Mouse (Mus musculus) heart, postnatal 0 days (tissue): Measurements from ENCODE around the gene Kdm6b. TPM values are rescaled to one million over a fixed set of nuclear protein-coding genes. Genes with fewer than 3 reads are reported as not detected.

ENCODE experiments used
- ATAC-seq: fragments of 200-750 bp; cut with Nextera tagmentation; 2 replicates; pipeline ENCODE4 v1.8.0; 2017; ENCODE audit warnings: low read depth, moderate number of reproducible peaks, moderate library complexity; ENCODE audit not compliant: insufficient read depth
- DNase-seq: peaks from one replicate; pipeline ENCODE4 v3.0.0-alpha.2; 2016; ENCODE audit warnings: low spot score
- H3K27ac ChIP-seq: fragments of 300-500 bp; sonication (generic); 2 replicates; pipeline ENCODE4 v1.5.1; 2014; ENCODE audit warnings: low read depth, mild to moderate bottlenecking
- H3K27me3 ChIP-seq: fragments of 300-500 bp; sonication (generic); 2 replicates; pipeline ENCODE4 v1.6.1; 2014; ENCODE audit warnings: low read length, mixed read lengths; ENCODE audit not compliant: control insufficient read depth, insufficient read depth
- H3K36me3 ChIP-seq: fragments of 300-500 bp; sonication (generic); replicated peaks from 2 replicates; pipeline ENCODE4 v1.6.1; 2014; ENCODE audit warnings: low read length, mixed read lengths; ENCODE audit not compliant: control insufficient read depth, insufficient read depth
- H3K4me1 ChIP-seq: fragments of 300-500 bp; sonication (generic); 2 replicates; pipeline ENCODE4 v1.6.1; 2014; ENCODE audit warnings: antibody characterized with exemption; ENCODE audit not compliant: control insufficient read depth, insufficient read depth
- H3K4me2 ChIP-seq: fragments of 300-500 bp; sonication (generic); 2 replicates; pipeline ENCODE4 v1.6.1; 2014; ENCODE audit warnings: low read depth, mild to moderate bottlenecking, low read length, moderate library complexity
- H3K4me3 ChIP-seq: fragments of 300-500 bp; sonication (generic); 2 replicates; pipeline ENCODE4 v1.5.1; 2014; ENCODE audit warnings: low read depth, low read length
- H3K9ac ChIP-seq: fragments of 300-500 bp; sonication (generic); replicated peaks from 2 replicates; pipeline ENCODE4 v1.6.1; 2014; ENCODE audit warnings: low read depth, low read length, mixed read lengths
- H3K9me3 ChIP-seq: fragments of 300-500 bp; sonication (generic); replicated peaks from 2 replicates; pipeline ENCODE4 v1.6.1; 2016; ENCODE audit warnings: low read length; ENCODE audit not compliant: control insufficient read depth
- CTCF ChIP-seq: IDR thresholded peaks from 2 replicates; pipeline ENCODE4 v1.5.1; 2016; ENCODE audit warnings: antibody characterized with exemption, control low read depth, low read depth
- EP300 ChIP-seq: IDR thresholded peaks from 2 replicates; pipeline ENCODE4 v1.6.1; 2016; ENCODE audit warnings: antibody characterized with exemption, low read depth
- WGBS: fragments of 180-500 bp; shearing (Covaris S2); extraction: QIAGEN DNeasy Blood & Tissue Kit; methylation state at CpG from one replicate; pipeline ENCODE4 v1.1.7; 2014; 5-methylcytosine and 5-hydroxymethylcytosine counted together
- polyA plus RNA-seq: library from polyadenylated mRNA; unstranded; fragments of >200 nt; fragmentation: Nextera tagmentation; extraction: Ambion mirVana; gene quantifications from 2 replicates; pipeline ENCODE4 v1.2.1, GENCODE M21; 2015
- total RNA-seq: library from RNA; depleted of rRNA; stranded (reverse); fragments of >200 nt; gene quantifications from 2 replicates; pipeline ENCODE4 v1.2.3, GENCODE M21; 2014; ENCODE audit warnings: low replicate concordance; rRNA removed

Gene Kdm6b
- 7.8 and 10.0 TPM in 2 replicates for total RNA-seq
- 23.0 and 23.6 TPM in 2 replicates for polyA plus RNA-seq

DNA sequence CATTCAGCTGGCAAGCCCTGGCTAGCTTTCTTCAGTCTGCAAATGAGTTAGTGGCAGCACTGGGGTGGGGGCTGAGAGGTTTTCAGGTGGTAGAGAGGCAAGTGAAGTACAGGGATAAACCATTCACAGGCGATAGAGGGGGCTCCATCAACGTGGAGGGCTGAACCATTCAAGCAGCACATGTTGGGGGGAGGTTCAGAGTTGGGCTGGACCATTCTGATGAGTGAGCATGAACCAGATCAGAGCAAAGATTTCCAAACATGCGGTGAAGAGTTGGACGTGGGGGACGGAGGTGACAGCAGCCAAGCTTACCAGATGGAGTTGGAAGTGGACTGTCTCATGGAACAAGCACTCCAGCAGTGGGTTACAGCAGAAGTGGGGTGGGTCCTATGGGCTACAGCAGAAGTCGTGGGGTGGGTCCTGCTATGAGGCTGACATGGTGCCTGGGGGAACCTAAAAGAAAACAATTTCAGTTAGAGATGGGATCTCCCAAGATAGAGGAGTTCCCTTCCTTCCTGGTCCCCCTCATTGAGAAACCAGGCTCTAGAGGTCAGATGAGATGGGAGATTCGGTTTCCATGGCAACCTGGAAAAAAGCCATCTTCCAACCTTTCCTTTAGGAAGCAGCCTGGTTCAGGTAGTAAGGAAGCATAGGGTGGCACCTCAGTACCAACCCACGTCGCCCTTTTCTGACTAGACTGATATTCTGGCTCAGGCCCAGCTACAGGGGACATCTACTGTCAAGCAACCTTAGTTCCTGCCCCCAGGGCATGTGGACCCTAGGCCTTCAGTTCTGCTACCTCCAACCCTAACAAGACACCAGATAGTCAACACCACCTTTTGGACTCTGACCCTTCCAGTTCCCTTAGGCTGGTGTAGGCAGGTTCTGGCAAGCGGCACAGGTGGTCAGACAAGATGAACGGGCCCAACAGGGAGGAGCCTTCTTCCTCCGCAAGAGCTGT, at the start of gene Kdm6b:
TSS of gene Kdm6b (minus strand) at position 455 of the 961 bp plus-strand sequence.
- H3K4me1 ChIP-seq, result peaks cover 37% of the 10 kb centered on the region

DNA sequence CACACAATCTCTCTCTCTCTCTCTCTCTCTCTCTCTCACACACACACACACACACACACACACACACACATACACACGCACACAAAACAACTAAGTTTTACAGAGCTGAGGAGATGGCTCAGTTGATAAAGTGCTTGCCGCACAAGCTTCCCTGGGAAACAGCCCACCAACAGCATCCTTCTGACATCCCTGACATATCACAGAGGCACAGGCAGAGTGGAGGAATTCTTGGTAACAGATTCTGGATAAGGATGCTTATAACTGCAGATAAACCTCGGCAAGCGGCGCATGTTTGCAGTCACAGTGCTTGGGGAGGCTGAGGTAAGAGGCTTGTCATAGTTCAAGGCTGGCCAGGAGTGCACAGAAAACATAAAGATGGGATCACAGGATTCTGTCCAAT, 48.1 kb upstream of the Kdm6b start:
- ATAC-seq (no peak), DNase-seq (no peak)
- 26% methylated on average over 5 of the region's 5 CpGs for WGBS
- H3K27ac ChIP-seq, result no peak overlapping the region
- no peak overlapping the region for H3K9ac ChIP-seq
- no peak overlapping the region for H3K4me2 ChIP-seq
- no peak overlapping the region for H3K4me3 ChIP-seq
- H3K36me3 ChIP-seq, result no peaks in the 10 kb centered on the region
- H3K27me3 ChIP-seq, result no peaks in the 10 kb centered on the region
- 0 out of 2 replicates have a peak, but pooled peaks cover 7% of the 10 kb centered on the region for H3K4me1 ChIP-seq
- TF ChIP-seq EP300 (no peak), CTCF (no peak)
- H3K9me3 ChIP-seq, result no peaks in the 10 kb centered on the region

More for the DNA sequence above, at the start of gene Kdm6b:
- 41% methylated on average over 12 of the region's 12 CpGs for WGBS
- peak within 1 kb of the TSS; percentile 61 for H3K4me3 ChIP-seq
- no peaks in the 10 kb centered on the region for H3K27me3 ChIP-seq
- H3K36me3 ChIP-seq, result peaks cover 11% of the 10 kb centered on the region; the same call in 1 of the 2 replicates
- ATAC-seq (no peak), DNase-seq (no peak)
- peak within 1 kb of the TSS; percentile 99 for H3K27ac ChIP-seq
- TF ChIP-seq EP300, result no peak
- no peak for TF ChIP-seq CTCF
- no peak within 1 kb of the TSS for H3K9ac ChIP-seq
- peak within 1 kb of the TSS; percentile 95 for H3K4me2 ChIP-seq
- H3K9me3 ChIP-seq, result no peaks in the 10 kb centered on the region

DNA sequence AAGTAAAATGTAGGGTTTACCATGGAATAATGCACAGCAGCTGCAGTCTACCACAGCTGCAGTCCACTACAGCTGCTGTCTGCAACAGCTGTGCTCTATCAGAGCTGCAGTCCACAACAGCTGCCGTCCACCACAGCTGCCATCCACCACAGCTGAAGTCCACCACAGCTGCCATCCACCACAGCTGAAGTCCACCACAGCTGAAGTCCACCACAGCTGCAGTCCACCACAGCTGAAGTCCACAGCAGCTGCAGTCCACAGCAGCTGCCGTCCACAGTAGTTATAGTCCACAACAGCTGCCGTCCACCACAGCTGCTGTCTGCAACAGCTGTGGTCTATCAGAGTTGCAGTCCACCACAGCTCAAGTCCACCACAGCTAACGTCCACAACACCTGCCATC, 46.4 kb upstream of the Kdm6b start:
- 60% methylated on average over 4 of the region's 4 CpGs for WGBS

DNA sequence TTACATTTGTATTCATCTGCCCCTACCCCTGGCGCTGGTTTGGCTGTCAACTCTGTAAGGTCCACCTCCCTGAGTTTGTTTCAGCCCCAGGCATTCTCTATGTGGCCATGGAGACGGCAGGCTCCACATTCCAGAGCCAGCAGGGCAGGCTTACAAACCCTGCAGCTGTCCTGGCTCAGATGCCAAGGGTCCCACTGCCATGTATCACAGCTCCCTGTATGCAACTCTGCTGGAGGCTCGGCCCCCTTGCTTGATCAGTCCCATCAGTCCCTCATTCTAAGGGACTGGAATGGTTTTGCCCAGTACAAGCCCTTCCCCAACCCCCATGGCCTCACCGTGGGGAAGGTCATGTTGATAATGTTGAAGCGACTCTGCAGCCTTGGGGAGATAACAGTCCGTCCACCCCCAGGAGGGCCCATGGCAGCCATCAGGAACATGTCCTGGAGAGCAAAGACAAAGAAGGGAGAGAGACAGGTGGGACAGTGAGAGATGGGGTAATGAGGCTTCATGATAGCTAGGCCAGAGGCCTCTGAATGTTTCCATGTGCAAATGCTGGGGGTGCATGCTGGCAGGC, 43.6 kb upstream of the Kdm6b start:
- peak; percentile 78 for ATAC-seq
- TF ChIP-seq CTCF (no peak), EP300 (no peak)
- Histone ChIP-seq H3K9ac (no peak overlapping the region), H3K4me1 (peaks cover 21% of the 10 kb centered on the region; the same call in 1 of the 2 replicates), H3K27me3 (no peaks in the 10 kb centered on the region), H3K4me3 (no peak overlapping the region), H3K27ac (0 out of 2 replicates have a peak overlapping the region, but pooled peaks have one; percentile 11), H3K4me2 (no peak overlapping the region), H3K36me3 (no peaks in the 10 kb centered on the region), H3K9me3 (no peaks in the 10 kb centered on the region)
- WGBS, result 13% methylated on average over 6 of the region's 6 CpGs
- DNase-seq, result no peak

More for the DNA sequence above, 46.4 kb upstream of the Kdm6b start:
- Histone ChIP-seq H3K27me3 (no peaks in the 10 kb centered on the region), H3K4me1 (0 out of 2 replicates have a peak, but pooled peaks cover 7% of the 10 kb centered on the region), H3K27ac (no peak overlapping the region), H3K4me3 (no peak overlapping the region), H3K9me3 (no peaks in the 10 kb centered on the region), H3K36me3 (no peaks in the 10 kb centered on the region), H3K4me2 (no peak overlapping the region), H3K9ac (no peak overlapping the region)
- ATAC-seq (no peak), DNase-seq (no peak)
- no peak for TF ChIP-seq EP300
- TF ChIP-seq CTCF, result no peak

DNA sequence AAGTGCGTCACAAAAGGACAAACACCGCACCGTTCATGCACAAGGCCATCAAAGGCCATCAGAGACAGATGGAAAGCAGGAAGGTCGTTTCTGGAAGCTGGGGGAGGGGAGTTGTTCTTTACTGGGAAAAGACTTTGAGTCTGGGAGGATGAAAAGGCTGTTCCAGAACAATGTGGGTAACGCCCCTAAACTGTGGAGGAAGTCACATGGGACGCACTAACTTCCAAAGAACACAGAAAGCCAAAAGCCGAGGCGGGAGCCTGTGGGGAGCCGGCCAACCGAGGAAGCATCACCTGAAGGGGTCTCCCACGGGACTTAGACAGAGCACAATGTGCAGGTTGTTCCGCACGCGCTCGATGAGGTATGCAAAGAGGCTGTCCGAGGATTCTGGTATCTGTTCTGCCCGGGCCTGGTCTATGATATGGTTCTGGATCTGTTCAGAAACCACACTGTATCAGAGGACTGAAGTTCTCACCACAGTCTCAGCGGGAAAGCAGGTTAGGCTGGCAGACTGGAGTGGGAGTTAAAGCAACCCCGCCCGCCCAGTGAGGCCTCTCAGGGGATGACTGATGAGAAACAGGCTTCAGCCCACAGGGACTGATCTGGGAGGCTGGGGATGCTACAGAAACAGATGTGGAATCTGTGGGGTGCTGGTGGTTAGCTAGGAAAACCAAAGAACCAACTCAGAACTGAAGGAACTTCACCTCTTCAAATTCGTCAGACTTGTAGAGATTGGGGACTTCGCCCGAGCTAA, 38.8 kb upstream of the Kdm6b start:
- Histone ChIP-seq H3K4me2 (peak overlapping the region; percentile 41), H3K36me3 (no peaks in the 10 kb centered on the region), H3K27ac (peak overlapping the region; percentile 70), H3K4me3 (peak overlapping the region; percentile 31), H3K9me3 (no peaks in the 10 kb centered on the region), H3K27me3 (no peaks in the 10 kb centered on the region), H3K4me1 (peaks cover 21% of the 10 kb centered on the region; the same call in 1 of the 2 replicates), H3K9ac (no peak overlapping the region; the same call in 1 of the 2 replicates)
- ATAC-seq, result peak; percentile 74
- WGBS, result 24% methylated on average over 23 of the region's 23 CpGs
- TF ChIP-seq CTCF (no peak), EP300 (peak; percentile 75)
- peak; percentile 81 for DNase-seq
